Mouse (Mus musculus) hindbrain, embryonic 10.5 days (tissue): ENCODE results near the gene Slc26a11. TPM values are rescaled to one million over a fixed set of nuclear protein-coding genes. Genes with fewer than 3 reads are reported as not detected.

Source experiments
- DNase-seq: peaks from one replicate; pipeline ENCODE4 v3.0.0-alpha.2; 2017; ENCODE audit warnings: low spot score
- H3K27ac ChIP-seq: fragments of 300-500 bp; sonication (generic); 2 replicates; pipeline ENCODE4 v1.5.1; 2016; ENCODE audit warnings: mild to moderate bottlenecking, moderate library complexity
- H3K27me3 ChIP-seq: fragments of 300-500 bp; sonication (generic); 2 replicates; pipeline ENCODE4 v1.6.1; 2016; ENCODE audit warnings: mild to moderate bottlenecking; ENCODE audit not compliant: poor library complexity, insufficient read depth, severe bottlenecking
- H3K36me3 ChIP-seq: fragments of 300-500 bp; sonication (generic); 2 replicates; pipeline ENCODE4 v1.6.1; 2016; ENCODE audit warnings: mild to moderate bottlenecking, moderate library complexity
- H3K4me1 ChIP-seq: fragments of 300-500 bp; sonication (generic); replicated peaks from 2 replicates; pipeline ENCODE4 v1.6.1; 2016; ENCODE audit warnings: mild to moderate bottlenecking
- H3K4me3 ChIP-seq: fragments of 300-500 bp; sonication (generic); 2 replicates; pipeline ENCODE4 v1.5.1; 2016; ENCODE audit warnings: mild to moderate bottlenecking, moderate library complexity
- H3K9me3 ChIP-seq: fragments of 300-500 bp; sonication (generic); 2 replicates; pipeline ENCODE4 v1.6.1; 2016; ENCODE audit warnings: mild to moderate bottlenecking, moderate library complexity
- WGBS: fragments of 180-500 bp; shearing (Covaris S2); methylation state at CpG from one replicate; pipeline ENCODE4 v1.1.7; 2016; 5-methylcytosine and 5-hydroxymethylcytosine counted together
- microRNA counts: library from miRNA; unstranded; fragments of <30 nt; microRNA quantifications from one replicate; lab custom pipeline; 2017
- polyA plus RNA-seq: library from polyadenylated mRNA; unstranded; fragments of >200 nt; fragmentation: Nextera tagmentation; extraction: Ambion mirVana; gene quantifications from 2 replicates; pipeline ENCODE4 v1.2.1, GENCODE M21; 2016

Slc26a11 gene
- polyA plus RNA-seq, 1 experiment from 2014 or later: 6.1 TPM

- H3K9me3 ChIP-seq: no peaks in the 10 kb centered on the region
- H3K4me1 ChIP-seq: peaks cover 15% of the 10 kb centered on the region
- 87% methylated on average over 5 of the region's 5 CpGs for WGBS
- H3K27ac ChIP-seq: no peak overlapping the region
- DNase-seq: no peak
- H3K27me3 ChIP-seq: peaks cover 10% of the 10 kb centered on the region; the same call in 1 of the 2 replicates
- no peaks in the 10 kb centered on the region for H3K36me3 ChIP-seq
- H3K4me3 ChIP-seq: peak overlapping the region; percentile 45; the same call in 1 of the 2 replicates
Observed at GRCm38 (mm10) chr11:119427986-119428385, 72.6 kb downstream of the Slc26a11 start.

- DNase-seq: peak; percentile 55
- WGBS: under 1% methylated on average over 33 of the region's 35 CpGs
- H3K4me1 ChIP-seq: peaks cover 15% of the 10 kb centered on the region
Observed at GRCm38 (mm10) chr11:119428649-119429136, 73.3 kb downstream of the Slc26a11 start.

More at GRCm38 (mm10) chr11:119428649-119429136, 73.3 kb downstream of the Slc26a11 start:
- no peaks in the 10 kb centered on the region for H3K9me3 ChIP-seq
- H3K27ac ChIP-seq: peak overlapping the region; percentile 35; the same call in 1 of the 2 replicates
- no peaks in the 10 kb centered on the region for H3K36me3 ChIP-seq
- H3K4me3 ChIP-seq: peak overlapping the region; percentile 45
- H3K27me3 ChIP-seq: peaks cover 10% of the 10 kb centered on the region; the same call in 1 of the 2 replicates

MicroRNAs encoded within 50 kb of the gene (microRNA counts, 519-probe panel; counts per million panel counts)
- microRNA mmu-miR-1932 (lab: Ali Mortazavi, UCI): 1,255 counts per million, percentile 77 among the panel's probes with 10 or more counts

Other genes starting within 250 kb of the Slc26a11 start
- 29.5 and 37.9 TPM in 2 replicates for gene Tbc1d16, start 127.1 kb upstream of the Slc26a11 start, polyA plus RNA-seq
- gene Ccdc40, start 127.0 kb upstream of the Slc26a11 start, polyA plus RNA-seq: 20.0 and 21.3 TPM in 2 replicates
- 28.3 and 35.5 TPM in 2 replicates for gene Gaa, start 87.7 kb upstream of the Slc26a11 start, polyA plus RNA-seq
- 458 and 477 TPM in 2 replicates for gene Eif4a3, start 55.5 kb upstream of the Slc26a11 start, polyA plus RNA-seq
- 0.04 TPM in 1 of 2 replicates, not detected in the other for gene Card14, start 47.8 kb upstream of the Slc26a11 start, polyA plus RNA-seq
- gene Sgsh, start within 50 bp of the Slc26a11 start, polyA plus RNA-seq: 6.8 and 7.1 TPM in 2 replicates
- gene Rnf213, start 37.5 kb downstream of the Slc26a11 start, polyA plus RNA-seq: 1.5 and 1.8 TPM in 2 replicates
- 21.4 and 23.4 TPM in 2 replicates for gene Endov, start 135.8 kb downstream of the Slc26a11 start, polyA plus RNA-seq
- 3.2 and 9.7 TPM in 2 replicates for gene Nptx1, start 192.2 kb downstream of the Slc26a11 start, polyA plus RNA-seq
- gene Rptor, start 247.3 kb downstream of the Slc26a11 start, polyA plus RNA-seq: 11.8 and 12.4 TPM in 2 replicates